ENCODE assay signal across 12 mouse cellular contexts in the genomic region with DNA sequence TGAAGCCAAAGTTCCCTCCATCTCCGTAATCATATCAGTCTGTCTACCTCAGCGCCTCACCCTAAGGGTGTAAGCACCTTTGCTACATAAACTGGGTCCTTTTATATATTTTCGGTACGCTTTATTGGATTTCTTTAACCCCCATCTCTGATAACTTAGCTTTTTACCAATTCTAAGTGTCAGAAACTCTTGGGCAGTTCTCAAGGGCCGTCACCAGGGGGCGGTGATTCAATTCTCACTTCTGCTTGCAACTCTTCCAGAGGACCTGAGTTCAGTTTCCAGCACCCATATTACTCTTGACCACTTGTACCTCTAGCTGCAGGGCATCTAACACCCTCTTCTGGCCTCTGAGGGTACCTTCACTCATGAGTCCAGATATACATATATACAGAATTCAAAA.
DNase-seq lines count a peak whose midpoint lies in the region; ATAC-seq and TF ChIP-seq lines count a peak whose summit lies in the region.
"Had no signal": no experiment of that assay in that cellular context is flagged by ENCODE, and none has a peak within 500 bp of the region (broad histone marks: within the 10 kb centered on the region; RNA-seq: fewer than 3 reads in every experiment).

No protein-coding gene starts in this region.

- H3K27ac ChIP-seq in hindbrain, embryonic 11.5 days (ENCODE audit: low read depth, low read length), result no peak overlapping the region
- no peak overlapping the region for H3K27ac ChIP-seq in hindbrain, embryonic 13.5 days
- no peak overlapping the region for H3K27ac ChIP-seq in lung, embryonic 14.5 days (ENCODE audit: low read depth)
- no peak overlapping the region for H3K27ac ChIP-seq in forebrain, embryonic 10.5 days
- H3K27ac ChIP-seq: liver, embryonic 13.5 days had no signal

- no peaks in the 10 kb centered on the region for H3K4me1 ChIP-seq in hindbrain, embryonic 11.5 days (replicated peaks; ENCODE audit: control insufficient read depth, insufficient read depth, low read length)
- H3K4me1 ChIP-seq in hindbrain, embryonic 13.5 days (replicated peaks), result no peaks in the 10 kb centered on the region
- H3K4me1 ChIP-seq in lung, embryonic 14.5 days (ENCODE audit: insufficient read depth), result no peaks in the 10 kb centered on the region
- H3K4me1 ChIP-seq in forebrain, embryonic 10.5 days, result no peaks in the 10 kb centered on the region
- H3K4me1 ChIP-seq: liver, embryonic 13.5 days had no signal

- TF ChIP-seq CTCF in lung, embryonic 14.5 days (IDR thresholded peaks at IDR 0.05; ENCODE audit: low read depth), result peak; percentile 40

- H3K9me3 ChIP-seq in hindbrain, embryonic 11.5 days (ENCODE audit: control insufficient read depth, low read length), result no peaks in the 10 kb centered on the region
- no peaks in the 10 kb centered on the region for H3K9me3 ChIP-seq in hindbrain, embryonic 13.5 days
- H3K9me3 ChIP-seq in lung, embryonic 14.5 days (ENCODE audit: low read depth, low read length), result no peaks in the 10 kb centered on the region
- H3K9me3 ChIP-seq in forebrain, embryonic 10.5 days, result no peaks in the 10 kb centered on the region

- no peak overlapping the region for H3K9ac ChIP-seq in hindbrain, embryonic 11.5 days (ENCODE audit: low read depth, low read length)
- H3K9ac ChIP-seq in hindbrain, embryonic 13.5 days, result no peak overlapping the region
- no peak overlapping the region for H3K9ac ChIP-seq in lung, embryonic 14.5 days
- H3K9ac ChIP-seq: liver, embryonic 13.5 days had no signal

- DNase-seq in hindbrain, embryonic 11.5 days (ENCODE audit: low spot score), result peak; percentile 8
- DNase-seq in lung, embryonic 14.5 days, result peak; percentile 4
- no peak for DNase-seq in lung, postnatal 14 days
- DNase-seq in NIH3T3 (ENCODE audit: low read depth), result peak; percentile 6
- DNase-seq in retina, embryonic 14.5 days (ENCODE audit: low spot score), result peak; percentile 3
- no peak for DNase-seq in forebrain, embryonic 10.5 days (ENCODE audit: extremely low spot score, low spot score)
- DNase-seq: cerebellum, postnatal 14 days; kidney, adult 18-20 months; liver, embryonic 13.5 days; spleen, adult 18-20 months had no signal

- WGBS in hindbrain, embryonic 11.5 days, result 64% methylated on average over 6 of the region's 6 CpGs
- 69% methylated on average over 6 of the region's 6 CpGs for WGBS in hindbrain, embryonic 13.5 days
- 65% methylated on average over 6 of the region's 6 CpGs for WGBS in lung, embryonic 14.5 days
- whole genome bisulfite sequencing in forebrain, embryonic 10.5 days, result 68% methylated on average over 6 of the region's 6 CpGs

- H3K4me2 ChIP-seq in hindbrain, embryonic 11.5 days (replicated peaks; ENCODE audit: low read depth, low read length), result no peak overlapping the region
- H3K4me2 ChIP-seq in hindbrain, embryonic 13.5 days, result no peak overlapping the region
- no peak overlapping the region for H3K4me2 ChIP-seq in lung, embryonic 14.5 days
- H3K4me2 ChIP-seq: liver, embryonic 13.5 days had no signal

- H3K4me3 ChIP-seq in hindbrain, embryonic 11.5 days (ENCODE audit: low read depth, low read length), result no peak overlapping the region
- no peak overlapping the region for H3K4me3 ChIP-seq in hindbrain, embryonic 13.5 days
- H3K4me3 ChIP-seq in lung, embryonic 14.5 days (ENCODE audit: low read depth, low read length), result no peak overlapping the region
- H3K4me3 ChIP-seq in forebrain, embryonic 10.5 days, result no peak overlapping the region
- H3K4me3 ChIP-seq: liver, embryonic 13.5 days had no signal

- H3K27me3 ChIP-seq in hindbrain, embryonic 11.5 days (ENCODE audit: control insufficient read depth, insufficient read depth, low read length), result no peaks in the 10 kb centered on the region
- H3K27me3 ChIP-seq in hindbrain, embryonic 13.5 days, result no peaks in the 10 kb centered on the region
- H3K27me3 ChIP-seq in lung, embryonic 14.5 days (ENCODE audit: insufficient read depth, low read length), result no peaks in the 10 kb centered on the region
- H3K27me3 ChIP-seq in forebrain, embryonic 10.5 days (ENCODE audit: poor library complexity, severe bottlenecking), result no peaks in the 10 kb centered on the region
- H3K27me3 ChIP-seq: liver, embryonic 13.5 days had no signal

- no peaks in the 10 kb centered on the region for H3K36me3 ChIP-seq in hindbrain, embryonic 11.5 days (ENCODE audit: control insufficient read depth, insufficient read depth, low read length)
- no peaks in the 10 kb centered on the region for H3K36me3 ChIP-seq in hindbrain, embryonic 13.5 days
- no peaks in the 10 kb centered on the region for H3K36me3 ChIP-seq in lung, embryonic 14.5 days (ENCODE audit: insufficient read depth)
- no peaks in the 10 kb centered on the region for H3K36me3 ChIP-seq in forebrain, embryonic 10.5 days (replicated peaks)
- H3K36me3 ChIP-seq: G1E; liver, embryonic 13.5 days had no signal

- no peak for ATAC-seq in hindbrain, embryonic 11.5 days (ENCODE audit: low FRiP score)
- no peak for ATAC-seq in hindbrain, embryonic 13.5 days (ENCODE audit: low FRiP score)
- ATAC-seq in lung, embryonic 14.5 days (ENCODE audit: insufficient read depth), result no peak

Comparison
In these comparisons a context has a peak if more than half of its experiments do, and no peak if none do; other contexts are left out.
1. DNase-seq: peak in hindbrain, embryonic 11.5 days (single experiment), lung, embryonic 14.5 days (single experiment), NIH3T3 (single experiment) and retina, embryonic 14.5 days (single experiment); none in lung, postnatal 14 days (single experiment) and forebrain, embryonic 10.5 days (single experiment).